Mouse (Mus musculus) cortical plate, adult 2 months (tissue): ENCODE data around the gene Gpr61.

Experiments
- CTCF ChIP-seq: fragments of 200-500 bp; IDR thresholded peaks from 2 replicates; pipeline ENCODE4 v1.5.1; 2011; ENCODE audit warnings: mild to moderate bottlenecking, control low read depth, low read length; ENCODE audit not compliant: insufficient read depth; ENCODE audit errors: extremely low read depth
- POLR2A ChIP-seq: fragments of 200-500 bp; IDR thresholded peaks from 2 replicates; pipeline ENCODE4 v1.6.1; 2011; ENCODE audit warnings: mild to moderate bottlenecking, low read length, control low read depth; ENCODE audit not compliant: insufficient read depth; ENCODE audit errors: extremely low read depth

DNA sequence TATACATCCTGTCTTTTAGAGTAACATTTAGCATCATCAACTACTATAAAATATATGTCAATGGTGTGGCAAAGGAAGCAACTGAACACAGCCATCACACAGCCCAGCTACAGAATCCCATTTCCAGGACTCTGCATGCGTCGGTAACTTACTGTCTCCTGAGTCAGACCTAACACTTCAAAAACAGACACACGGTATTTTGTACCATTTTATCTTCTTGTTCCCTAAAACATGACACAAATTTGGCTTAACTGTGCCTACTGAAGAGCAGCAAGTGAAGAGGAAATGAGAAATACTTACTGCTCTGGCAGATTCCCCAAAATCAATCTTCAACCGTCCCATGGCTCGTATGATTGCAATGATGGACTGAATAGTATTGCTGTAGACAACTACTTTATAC, 31.4 kb downstream of the Gpr61 start:
- TF ChIP-seq CTCF (no peak), POLR2A (no peak)
